Mouse (Mus musculus) liver, postnatal 0 days (tissue): ENCODE results near the gene Gm8251. TPM values are rescaled to one million over a fixed set of nuclear protein-coding genes. Genes with fewer than 3 reads are reported as not detected.

Experiments used
- ATAC-seq: fragments of 200-750 bp; cut with Nextera tagmentation; 2 replicates; pipeline ENCODE4 v1.8.0; 2017; ENCODE audit warnings: mild to moderate bottlenecking, moderate library complexity
- DNase-seq: peaks from one replicate; pipeline ENCODE4 v3.0.0-alpha.2; 2016
- H3K27ac ChIP-seq: fragments of 300-500 bp; sonication (generic); 2 replicates; pipeline ENCODE4 v1.5.1; 2014; ENCODE audit warnings: antibody characterized with exemption, moderate library complexity, mild to moderate bottlenecking, low read depth
- H3K27me3 ChIP-seq: fragments of 300-500 bp; sonication (generic); 2 replicates; pipeline ENCODE4 v1.6.1; 2014; ENCODE audit warnings: low read length, control low read depth, mixed read lengths; ENCODE audit not compliant: insufficient read depth
- H3K36me3 ChIP-seq: fragments of 300-500 bp; sonication (generic); replicated peaks from 2 replicates; pipeline ENCODE4 v1.6.1; 2014; ENCODE audit warnings: mild to moderate bottlenecking, control low read depth, low read length, moderate library complexity, mixed read lengths; ENCODE audit not compliant: insufficient read depth
- H3K4me1 ChIP-seq: fragments of 300-500 bp; sonication (generic); 2 replicates; pipeline ENCODE4 v1.6.1; 2014; ENCODE audit warnings: antibody characterized with exemption, mild to moderate bottlenecking, control low read depth; ENCODE audit not compliant: insufficient read depth
- H3K4me2 ChIP-seq: fragments of 300-500 bp; sonication (generic); 2 replicates; pipeline ENCODE4 v1.6.1; 2014; ENCODE audit warnings: low read depth, mild to moderate bottlenecking, low read length, moderate library complexity, mixed read lengths
- H3K4me3 ChIP-seq: fragments of 300-500 bp; sonication (generic); 2 replicates; pipeline ENCODE4 v1.5.1; 2014; ENCODE audit warnings: low read depth, low read length
- H3K9ac ChIP-seq: fragments of 300-500 bp; sonication (generic); replicated peaks from 2 replicates; pipeline ENCODE4 v1.6.1; 2014; ENCODE audit warnings: mild to moderate bottlenecking, moderate library complexity
- H3K9me3 ChIP-seq: fragments of 300-500 bp; sonication (generic); 2 replicates; pipeline ENCODE4 v1.6.1; 2016; ENCODE audit warnings: mild to moderate bottlenecking, control low read depth, low read length, mixed read lengths
- CTCF ChIP-seq: sonication (generic); IDR thresholded peaks from 2 replicates; pipeline ENCODE4 v1.5.1; 2016; ENCODE audit warnings: antibody characterized with exemption, low read depth
- EP300 ChIP-seq: IDR thresholded peaks from 2 replicates; pipeline ENCODE4 v1.6.1; 2016; ENCODE audit warnings: antibody characterized with exemption, low read depth, mild to moderate bottlenecking
- WGBS: fragments of 180-500 bp; shearing (Covaris S2); extraction: QIAGEN DNeasy Blood & Tissue Kit; methylation state at CpG from one replicate; pipeline ENCODE4 v1.1.7; 2014; ENCODE audit not compliant: insufficient replicate concordance; 5-methylcytosine and 5-hydroxymethylcytosine counted together
- polyA plus RNA-seq: library from polyadenylated mRNA; unstranded; fragments of >200 nt; fragmentation: Nextera tagmentation; extraction: Ambion mirVana; gene quantifications from 2 replicates; pipeline ENCODE4 v1.2.1, GENCODE M21; 2015

Gm8251 gene
- 0.02 and 0.04 TPM in 2 replicates for polyA plus RNA-seq

DNA sequence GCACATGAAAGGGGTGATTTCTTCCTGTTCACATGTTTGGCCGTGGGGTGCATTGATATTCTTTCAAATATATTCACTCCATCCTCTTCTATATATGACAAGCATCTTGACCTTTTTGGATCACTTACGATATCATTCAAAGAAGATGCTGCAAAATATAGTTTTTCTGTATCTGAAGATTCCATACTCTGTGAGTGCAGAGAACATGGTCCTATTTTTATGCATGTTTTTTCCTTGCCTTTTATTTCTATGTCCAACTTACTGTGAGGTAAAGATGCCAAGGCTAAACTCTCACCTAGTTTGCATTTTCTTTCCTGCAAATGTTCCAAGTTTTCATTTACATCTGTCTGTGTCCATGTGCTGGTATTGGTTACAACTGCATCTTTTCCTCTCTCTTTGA lies at the start of gene Gm8251:
Gene Gm8251 (minus strand): TSS at position 101 of the 400 bp plus-strand sequence.
- Histone ChIP-seq H3K4me3 (no peak within 1 kb of the TSS), H3K4me1 (no peaks in the 10 kb centered on the region), H3K27ac (no peak within 1 kb of the TSS), H3K27me3 (no peaks in the 10 kb centered on the region), H3K36me3 (no peaks in the 10 kb centered on the region), H3K4me2 (no peak within 1 kb of the TSS), H3K9me3 (no peaks in the 10 kb centered on the region), H3K9ac (no peak within 1 kb of the TSS)
- ATAC-seq (no peak), DNase-seq (no peak)
- TF ChIP-seq CTCF (no peak), EP300 (no peak)
- 73% methylated on average over 2 of the region's 2 CpGs for WGBS

- no peaks in the 10 kb centered on the region for H3K9me3 ChIP-seq
- peak overlapping the region; percentile 59 for H3K4me3 ChIP-seq
- no peaks in the 10 kb centered on the region for H3K27me3 ChIP-seq
- H3K4me1 ChIP-seq, result peaks cover 4% of the 10 kb centered on the region
- DNase-seq (no peak), ATAC-seq (no peak)
- peak overlapping the region; percentile 73 for H3K4me2 ChIP-seq
- TF ChIP-seq CTCF (no peak), EP300 (no peak)
- peaks cover 9% of the 10 kb centered on the region; the same call in 1 of the 2 replicates for H3K36me3 ChIP-seq
- H3K9ac ChIP-seq, result no peak overlapping the region
- no peak overlapping the region for H3K27ac ChIP-seq
- WGBS, result 10% methylated on average over 5 of the region's 5 CpGs
These were observed 41.2 kb upstream of the Gm8251 start for GRCm38 (mm10) chr1:44102939-44103338.

DNA sequence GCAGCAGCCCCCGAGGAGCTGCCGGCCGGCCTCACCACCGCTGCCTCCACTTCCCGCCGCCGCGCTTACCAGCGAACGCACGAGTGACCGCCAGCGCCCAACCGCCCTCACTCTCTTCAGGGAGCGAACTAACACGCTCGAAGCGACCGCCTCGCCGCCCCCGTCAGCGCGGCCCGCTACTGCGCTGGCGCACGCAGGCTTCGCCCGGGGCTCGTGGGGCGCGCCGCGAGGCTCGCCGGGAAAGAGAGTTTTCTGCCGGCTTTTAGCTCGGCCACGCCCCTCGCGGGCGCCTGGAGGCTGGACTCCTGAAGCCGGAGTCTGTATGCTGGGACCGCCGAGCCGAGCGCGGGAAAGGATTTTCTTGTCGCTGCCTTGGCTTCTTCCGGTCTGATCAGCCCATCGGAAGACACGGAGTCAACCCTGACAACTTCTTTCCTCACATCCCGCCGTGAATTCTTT lies 40.6 kb upstream of the Gm8251 start, which contains the start of gene Tex30:
Gene Tex30 (minus strand): TSS at position 183 of the 459 bp plus-strand sequence.
- H3K36me3 ChIP-seq, result peaks cover 5% of the 10 kb centered on the region; the same call in 1 of the 2 replicates
- peak within 1 kb of the TSS; percentile 59 for H3K4me3 ChIP-seq
- peak within 1 kb of the TSS; percentile 66 for H3K9ac ChIP-seq
- H3K4me1 ChIP-seq, result peaks cover 4% of the 10 kb centered on the region
- peak; percentile 95 for DNase-seq
- H3K4me2 ChIP-seq, result peak within 1 kb of the TSS; percentile 73
- WGBS, result under 1% methylated on average over 51 of the region's 55 CpGs
- no peak for TF ChIP-seq CTCF
- TF ChIP-seq EP300, result no peak
- ATAC-seq, result peak; percentile 97
- H3K27ac ChIP-seq, result peak within 1 kb of the TSS; percentile 85
- H3K9me3 ChIP-seq, result no peaks in the 10 kb centered on the region
- H3K27me3 ChIP-seq, result no peaks in the 10 kb centered on the region

- H3K27me3 ChIP-seq, result no peaks in the 10 kb centered on the region
- H3K4me3 ChIP-seq, result peak overlapping the region; percentile 59
- TF ChIP-seq CTCF (0 out of 2 replicates have a peak, but pooled peaks have one; percentile 9), EP300 (no peak)
- peaks cover 4% of the 10 kb centered on the region for H3K4me1 ChIP-seq
- H3K9ac ChIP-seq, result peak overlapping the region; percentile 66
- peaks cover 5% of the 10 kb centered on the region; the same call in 1 of the 2 replicates for H3K36me3 ChIP-seq
- H3K9me3 ChIP-seq, result no peaks in the 10 kb centered on the region
- DNase-seq, result peak; percentile 76
- H3K4me2 ChIP-seq, result peak overlapping the region; percentile 73
- under 1% methylated on average over 54 of the region's 55 CpGs for WGBS
- H3K27ac ChIP-seq, result peak overlapping the region; percentile 85
- ATAC-seq, result peak; percentile 80
These were observed 39.9 kb upstream of the Gm8251 start for GRCm38 (mm10) chr1:44101448-44102225.

GRCm38 (mm10) chr1:44064625-44065024 lies 2.9 kb upstream of the Gm8251 start:
- H3K9me3 ChIP-seq, result no peaks in the 10 kb centered on the region
- no peak overlapping the region for H3K27ac ChIP-seq
- TF ChIP-seq EP300 (no peak), CTCF (peak; percentile 72)
- no peaks in the 10 kb centered on the region for H3K36me3 ChIP-seq
- H3K9ac ChIP-seq, result no peak overlapping the region
- WGBS, result 0% methylated on average over 1 of the region's 1 CpGs
- no peak overlapping the region for H3K4me2 ChIP-seq
- DNase-seq (peak; percentile 60), ATAC-seq (no peak)
- H3K4me1 ChIP-seq, result no peaks in the 10 kb centered on the region
- no peak overlapping the region for H3K4me3 ChIP-seq
- H3K27me3 ChIP-seq, result no peaks in the 10 kb centered on the region

DNA sequence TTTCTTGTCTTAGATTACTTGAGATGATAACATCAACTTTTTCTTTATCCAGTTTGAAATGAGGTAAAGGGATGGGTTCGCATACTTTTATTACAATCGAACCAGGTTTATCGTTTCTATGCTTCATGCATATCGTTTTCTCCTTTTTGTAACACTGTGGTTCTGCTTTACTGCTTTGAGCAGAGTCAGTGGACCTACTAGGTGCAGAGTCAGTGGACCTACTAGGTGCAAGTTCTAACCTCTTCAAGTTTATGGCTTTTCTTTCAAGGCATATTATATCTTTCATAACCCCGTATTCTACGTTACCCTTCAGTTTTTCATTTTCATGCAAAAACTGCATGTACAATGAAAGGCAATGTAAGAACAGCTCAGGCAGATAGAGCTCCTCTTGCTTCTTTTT lies 1.7 kb upstream of the Gm8251 start:
- 92% methylated on average over 6 of the region's 6 CpGs for WGBS
- Histone ChIP-seq H3K4me3 (no peak overlapping the region), H3K9me3 (no peaks in the 10 kb centered on the region), H3K9ac (no peak overlapping the region), H3K27ac (no peak overlapping the region), H3K4me2 (no peak overlapping the region), H3K27me3 (no peaks in the 10 kb centered on the region), H3K4me1 (no peaks in the 10 kb centered on the region), H3K36me3 (no peaks in the 10 kb centered on the region)
- TF ChIP-seq EP300, result no peak
- TF ChIP-seq CTCF, result no peak
- no peak for ATAC-seq
- no peak for DNase-seq
